ENCODE assay signal across 7 mouse cellular contexts in the genomic region with DNA sequence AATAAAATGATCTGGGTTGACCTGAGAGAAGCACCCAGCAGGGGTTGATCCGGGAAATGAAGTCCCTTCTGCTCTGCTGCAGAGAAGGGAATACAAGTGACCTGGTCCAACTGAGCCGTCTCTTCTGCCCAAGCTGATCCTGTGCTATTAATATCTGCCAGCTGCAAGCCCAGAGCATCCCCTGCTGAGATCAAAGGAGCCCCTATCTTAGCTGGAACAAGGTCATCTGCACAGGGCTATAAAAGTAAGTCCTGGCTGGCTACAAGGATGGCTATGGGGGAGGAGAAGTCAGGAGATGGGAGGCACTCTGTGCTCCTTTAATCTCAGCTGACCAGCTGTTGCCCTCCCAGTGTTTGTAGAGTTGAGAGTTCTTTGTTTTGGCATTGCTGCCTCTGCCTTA.
DNase-seq lines count a peak whose midpoint lies in the region; ATAC-seq and TF ChIP-seq lines count a peak whose summit lies in the region.

No protein-coding gene starts in this region.

- DNase-seq in layer of hippocampus, adult 2 months (ENCODE audit: low spot score in 2 of 2) = no peak
- no peak for DNase-seq in layer of hippocampus, postnatal 14 days (ENCODE audit: low spot score in 2 of 2)
- peak; percentile 65 for DNase-seq in embryo, embryonic 9.5 days (ENCODE audit: extremely low spot score)
- DNase-seq in retina, embryonic 14.5 days (ENCODE audit: low spot score) = peak; percentile 50
- DNase-seq in layer of hippocampus, adult 18-20 months (ENCODE audit: low spot score in 2 of 2) = no peak
- no peak for DNase-seq in thymus, postnatal 25 days

- H3K27me3 ChIP-seq in hindbrain, embryonic 15.5 days = no peaks in the 10 kb centered on the region

- WGBS in hindbrain, embryonic 15.5 days = 16% methylated on average over 2 of the region's 2 CpGs

- H3K9me3 ChIP-seq in hindbrain, embryonic 15.5 days = no peaks in the 10 kb centered on the region

- peak; percentile 34; the same call in 1 of the 2 replicates for ATAC-seq in hindbrain, embryonic 15.5 days (ENCODE audit: low FRiP score, low read depth)

- no peak overlapping the region for H3K4me2 ChIP-seq in hindbrain, embryonic 15.5 days

- no peaks in the 10 kb centered on the region for H3K36me3 ChIP-seq in hindbrain, embryonic 15.5 days

- H3K4me3 ChIP-seq in layer of hippocampus, adult 2 months = no peak overlapping the region
- no peak overlapping the region for H3K4me3 ChIP-seq in hindbrain, embryonic 15.5 days

- H3K9ac ChIP-seq in hindbrain, embryonic 15.5 days = no peak overlapping the region

- H3K4me1 ChIP-seq in hindbrain, embryonic 15.5 days (replicated peaks) = 0 out of 2 replicates have a peak, but pooled peaks cover 7% of the 10 kb centered on the region

- H3K27ac ChIP-seq in layer of hippocampus, adult 2 months = peak overlapping the region; percentile 28; the same call in 1 of the 2 replicates
- 0 out of 2 replicates have a peak overlapping the region, but pooled peaks have one; percentile 50 for H3K27ac ChIP-seq in hindbrain, embryonic 15.5 days (replicated peaks)

- no peak for TF ChIP-seq CTCF in layer of hippocampus, adult 2 months (conservative IDR thresholded peaks at IDR 0.05)

Comparison
In these comparisons a context has a peak if more than half of its experiments do, and no peak if none do; other contexts are left out.
1. DNase-seq: peak in embryo, embryonic 9.5 days (single experiment) and retina, embryonic 14.5 days (single experiment); none in layer of hippocampus, adult 2 months (0 of 2), layer of hippocampus, postnatal 14 days (0 of 2), layer of hippocampus, adult 18-20 months (0 of 2) and thymus, postnatal 25 days (single experiment).